Mouse (Mus musculus) frontal cortex, postnatal 36 days (tissue): ENCODE data around the gene Sat2.
"Not testable (repeated sequence)": the region's sequence is repeated elsewhere in the genome, so short reads cannot be mapped to it uniquely, and the experiment has no call there.

Experiments used
- DNase-seq, 2 experiments: peaks; one replicate each; pipeline ENCODE4 v3.0.0; 2022; ENCODE audit warnings: low spot score in 2 of 2

The Sat2 gene

DNA sequence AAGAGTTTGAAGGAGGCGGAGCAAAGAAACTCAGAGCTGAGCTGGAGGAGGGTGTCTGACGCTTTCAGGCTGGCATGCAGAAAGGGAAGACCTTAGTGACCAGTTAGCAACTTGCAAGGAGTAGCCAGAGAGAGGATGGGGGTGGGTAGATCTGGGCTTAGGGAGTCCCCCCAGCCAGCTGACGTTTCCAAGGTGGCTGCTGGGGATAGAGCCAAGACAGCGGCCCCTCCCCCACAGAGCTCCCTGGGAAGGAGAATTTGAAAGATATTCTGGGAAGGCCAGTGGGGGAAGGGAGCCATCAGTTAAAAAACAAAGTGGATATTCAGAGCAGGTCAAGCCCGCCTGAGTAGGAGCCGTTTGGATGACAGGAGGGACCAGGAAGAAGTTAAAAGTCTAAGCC lies 21.7 kb upstream of the Sat2 start:
- DNase-seq, result peak; percentile 51 to 78

GRCm38 (mm10) chr11:69601768-69602167 lies 20.1 kb upstream of the Sat2 start:
- no peak for DNase-seq

DNA sequence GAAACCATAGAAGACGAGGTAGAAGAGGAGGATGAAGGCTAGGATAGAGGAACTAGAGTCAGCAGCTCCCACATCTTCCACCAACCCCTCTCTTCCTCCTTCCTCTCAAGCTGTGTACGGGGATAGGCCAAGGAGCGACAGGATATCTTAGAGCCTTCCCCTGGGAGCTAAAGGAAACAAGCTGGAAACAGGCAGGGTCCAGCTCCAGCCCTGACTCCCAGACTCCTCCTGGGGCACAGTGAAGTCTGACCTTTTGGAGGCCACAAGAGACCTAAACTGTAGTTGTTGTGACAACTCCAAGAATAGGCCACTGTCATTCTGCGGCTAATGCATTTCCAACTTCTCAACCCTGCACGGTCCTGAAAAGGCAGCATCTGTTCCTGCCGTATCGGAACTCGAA lies 18.3 kb upstream of the Sat2 start:
- DNase-seq, result no peak

DNA sequence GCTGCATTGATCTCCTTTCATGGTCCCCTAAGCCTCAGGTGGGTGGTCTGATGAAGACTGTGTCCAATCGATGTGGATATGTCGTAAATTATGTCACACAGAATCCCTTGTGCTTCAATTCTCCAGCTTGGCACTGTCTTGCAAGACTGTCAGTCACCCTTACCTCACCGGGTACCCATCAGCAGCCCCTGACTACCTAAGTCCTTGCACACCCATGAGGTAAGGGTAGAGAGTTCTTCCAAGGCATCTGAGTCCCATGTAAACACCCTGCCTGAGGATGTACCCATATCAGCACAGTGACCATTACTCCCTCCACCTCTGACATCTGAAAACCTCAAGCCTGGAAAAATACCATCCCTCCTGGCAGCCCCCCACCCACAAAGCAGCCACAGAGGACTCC lies 17.5 kb upstream of the Sat2 start:
- no peak for DNase-seq

DNA sequence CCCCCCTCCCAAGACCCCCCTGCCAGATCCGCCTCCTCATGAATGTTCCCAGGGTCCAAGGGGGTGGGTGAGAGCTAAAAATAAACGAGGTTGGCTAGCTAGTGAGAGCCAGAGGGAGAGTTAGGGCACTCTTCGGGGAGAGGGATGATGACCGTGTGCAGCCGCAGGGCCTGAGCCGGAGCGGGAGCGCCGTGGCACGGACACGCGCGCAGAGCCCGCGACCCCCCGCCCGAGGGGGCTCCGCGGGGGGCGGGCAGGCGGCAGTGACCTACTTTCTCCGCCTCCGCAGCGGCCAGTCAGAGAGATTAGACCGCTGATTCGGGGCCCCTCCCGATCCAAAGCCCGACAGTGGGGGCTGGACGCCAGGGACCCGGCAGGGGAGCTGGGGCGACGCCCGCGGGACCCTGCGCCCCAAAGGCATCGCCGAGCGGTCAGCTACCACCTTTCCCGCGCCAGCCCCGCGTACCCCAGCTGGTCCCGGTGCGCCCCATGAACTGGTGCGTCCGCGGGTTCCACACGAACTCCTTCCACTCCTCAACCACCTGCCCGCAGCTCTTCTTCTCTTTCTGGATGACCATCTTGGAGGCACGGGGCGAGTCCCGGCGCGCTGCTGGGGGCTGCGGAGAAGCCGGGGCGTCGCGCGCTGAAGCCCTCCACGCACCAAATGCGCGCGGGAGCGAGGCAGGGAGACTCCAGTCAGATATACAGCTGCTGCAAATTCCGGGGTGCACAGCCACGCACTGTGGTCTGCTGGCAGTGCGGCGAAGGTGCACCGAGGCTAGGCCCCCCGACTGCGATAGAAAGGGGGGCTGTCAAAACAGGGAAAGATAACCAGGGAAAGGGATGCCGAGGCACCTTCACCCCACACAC lies 16.8 kb upstream of the Sat2 start:
- no peak for DNase-seq

DNA sequence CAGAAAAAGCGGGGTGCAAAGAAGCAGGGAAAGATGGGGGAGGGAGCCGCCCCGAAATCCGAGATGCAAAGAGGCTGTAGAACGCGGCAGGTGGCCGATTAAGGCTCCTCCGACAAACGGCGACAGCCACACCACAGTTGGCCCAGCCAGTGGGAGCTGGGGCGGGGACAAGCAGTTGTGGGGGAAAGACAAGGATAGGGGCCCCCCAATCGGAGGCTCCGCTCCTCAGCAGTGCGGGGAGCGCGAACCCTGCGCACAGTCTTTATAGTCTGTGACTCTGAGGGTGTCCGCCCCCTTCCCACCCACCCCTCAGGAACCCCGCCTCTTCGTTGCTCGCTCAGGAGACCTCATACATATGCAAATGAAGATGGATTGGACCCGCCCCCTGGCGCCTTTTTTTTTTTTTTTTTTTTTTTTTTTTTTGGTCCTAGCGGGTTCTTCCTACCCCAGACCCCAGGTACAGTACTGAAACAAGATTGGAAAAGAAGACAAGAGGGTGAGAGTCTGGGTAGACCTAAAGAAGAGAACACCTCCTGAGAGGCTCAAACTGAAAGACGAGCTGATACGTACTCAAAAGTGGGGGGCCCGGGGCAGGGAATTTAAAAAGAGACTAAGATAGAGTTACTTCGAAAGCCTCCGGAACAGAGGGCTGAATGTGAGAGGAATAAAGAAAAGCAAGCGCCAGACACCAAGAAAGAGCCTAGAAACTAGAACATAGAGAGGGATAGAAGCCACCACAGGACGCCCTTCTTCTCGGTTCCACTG lies 15.9 kb upstream of the Sat2 start, which contains the start of gene Atp1b2:
Gene Atp1b2 (minus strand): TSS at position 217 of the 765 bp plus-strand sequence.
- peak; percentile 74 to 77 for DNase-seq

DNA sequence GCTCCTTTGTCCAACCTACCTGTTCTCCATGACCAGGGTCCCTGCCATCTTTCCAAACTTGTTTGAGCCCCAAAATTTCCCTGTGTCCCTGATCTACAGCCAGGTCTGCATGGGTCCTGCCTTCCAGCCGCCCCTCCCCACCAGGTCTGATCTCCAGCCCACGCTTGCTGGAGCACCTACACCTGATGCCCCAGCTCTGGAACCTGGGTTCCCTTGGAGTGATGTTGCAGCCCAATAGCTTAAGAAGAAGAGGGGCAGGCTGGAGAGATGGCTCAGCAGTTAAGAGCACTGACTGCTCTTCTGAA lies 15.4 kb upstream of the Sat2 start:
- DNase-seq, result no peak

GRCm38 (mm10) chr11:69606832-69607231 lies 15.0 kb upstream of the Sat2 start:
- DNase-seq, result no peak

GRCm38 (mm10) chr11:69608525-69608924 lies 13.3 kb upstream of the Sat2 start:
- no peak for DNase-seq

GRCm38 (mm10) chr11:69609416-69609815 lies 12.4 kb upstream of the Sat2 start:
- DNase-seq, result no peak

DNA sequence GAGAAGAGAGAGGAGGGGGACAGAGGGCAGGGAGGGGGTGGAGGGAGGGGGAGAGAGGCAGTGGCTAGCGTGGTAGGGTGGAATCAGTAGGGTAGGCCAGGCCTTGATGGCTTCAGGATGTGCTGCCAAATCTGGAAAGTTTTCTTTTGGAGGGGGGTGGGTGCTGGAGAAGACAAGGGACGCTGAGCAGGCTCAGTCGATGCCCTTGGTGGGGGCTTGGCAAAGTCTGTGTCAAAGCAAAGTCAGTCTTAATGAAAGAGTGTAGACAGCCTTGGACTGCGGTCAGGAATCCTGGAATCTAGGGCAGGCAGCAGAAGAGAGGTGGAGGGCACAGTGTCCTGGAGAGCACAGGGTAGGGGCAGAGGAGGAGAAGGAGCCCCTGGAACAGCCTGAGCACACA lies 10.9 kb upstream of the Sat2 start:
- DNase-seq, result no peak

DNA sequence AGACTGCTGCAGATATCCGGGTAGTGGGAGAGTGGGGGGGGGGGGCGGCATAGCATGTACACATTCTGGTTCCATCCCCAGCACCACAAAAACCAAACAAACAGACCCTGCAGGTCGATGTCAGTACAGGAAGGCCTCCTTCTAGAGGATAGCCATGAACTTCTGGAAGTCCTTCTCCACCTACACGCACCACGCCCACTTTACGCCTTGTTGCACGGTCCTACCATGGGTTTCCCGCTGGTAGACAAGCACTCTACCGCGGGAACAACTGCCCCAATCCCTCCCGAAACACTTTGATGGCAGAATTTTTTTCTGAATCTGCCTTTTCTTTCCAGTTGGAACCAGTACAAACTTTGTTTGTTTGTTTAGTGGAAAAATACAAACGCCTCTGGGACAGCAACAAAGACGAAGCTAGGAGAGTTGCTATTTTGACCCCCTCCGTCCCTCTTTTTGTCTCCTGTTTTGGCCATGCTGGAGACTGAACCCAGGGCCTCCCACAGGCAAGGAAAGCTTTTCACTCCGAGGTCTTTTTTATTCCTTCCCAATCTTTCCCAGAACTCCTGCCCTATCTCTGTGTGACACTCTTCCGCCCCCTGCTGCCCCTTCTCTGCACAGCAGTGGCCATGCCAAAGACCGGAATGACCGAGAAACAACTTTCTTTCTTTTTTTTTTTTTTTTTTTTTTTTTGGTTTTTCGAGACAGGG lies 8.1 kb upstream of the Sat2 start:
- peak; percentile 76 to 78 for DNase-seq

GRCm38 (mm10) chr11:69614257-69614588 lies 7.6 kb upstream of the Sat2 start:
- not testable (repeated sequence) for DNase-seq

GRCm38 (mm10) chr11:69616781-69617180 lies 5.0 kb upstream of the Sat2 start:
- no peak for DNase-seq

GRCm38 (mm10) chr11:69617805-69618204 lies 4.0 kb upstream of the Sat2 start, which contains the start of gene Shbg:
Gene Shbg (minus strand): TSS chr11:69617905.
- no peak for DNase-seq

GRCm38 (mm10) chr11:69620394-69621081 lies 1.3 kb upstream of the Sat2 start:
- no peak for DNase-seq

DNA sequence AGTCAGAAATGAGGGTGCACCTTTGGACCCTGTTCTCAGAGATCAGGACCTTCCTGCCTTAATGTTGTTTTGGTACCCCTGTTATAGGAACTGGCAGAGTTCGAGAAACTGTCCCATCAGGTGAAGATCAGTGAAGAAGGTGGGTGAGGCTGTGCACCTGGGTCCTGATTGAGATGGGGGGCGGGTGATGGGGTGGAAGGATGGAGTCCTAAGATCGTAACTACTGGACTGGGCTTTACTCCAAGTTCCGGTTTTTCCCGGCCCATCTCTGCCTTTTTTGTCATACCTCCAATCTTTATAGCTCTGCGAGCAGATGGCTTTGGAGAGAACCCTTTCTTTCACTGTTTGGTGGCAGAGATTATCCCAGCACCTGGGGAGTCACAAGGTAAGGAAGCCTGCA lies 582 bp downstream of the Sat2 start:
- no peak for DNase-seq

GRCm38 (mm10) chr11:69623006-69623405 lies 1.2 kb downstream of the Sat2 start:
- no peak for DNase-seq

DNA sequence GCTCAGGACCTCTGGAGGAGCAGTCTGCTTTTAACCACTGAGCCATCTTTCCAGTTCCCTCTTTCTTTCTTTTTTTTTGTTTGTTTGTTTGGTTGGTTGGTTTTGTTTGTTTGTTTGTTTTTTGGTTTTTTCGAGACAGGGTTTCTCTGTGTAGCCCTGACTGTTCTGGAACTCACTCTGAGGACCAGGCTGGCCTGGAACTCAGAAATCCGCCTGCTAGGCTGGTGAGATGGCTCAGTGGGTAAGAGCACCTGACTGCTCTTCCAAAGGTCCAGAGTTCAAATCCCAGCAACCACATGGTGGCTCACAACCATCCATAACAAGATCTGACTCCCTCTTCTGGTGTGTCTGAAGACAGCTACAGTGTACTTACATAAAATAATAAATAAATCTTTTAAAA lies 2.5 kb downstream of the Sat2 start:
- DNase-seq, result not testable (repeated sequence)

- peak; percentile 63 to 83 for DNase-seq
Measured at GRCm38 (mm10) chr11:69628286-69628685, 6.5 kb downstream of the Sat2 start.

GRCm38 (mm10) chr11:69629802-69630201 lies 8.0 kb downstream of the Sat2 start:
- DNase-seq, result no peak
